Mouse (Mus musculus) embryonic stem cell, embryonic (primary cell): ENCODE results near the gene Bbip1.

Source experiments
- CTCF ChIA-PET, 4 experiments: fragments of 300-600 bp in 2 of 4; fragments of 350-600 bp in 2 of 4; sonication (Branson Sonifier 250); formaldehyde crosslinking; loops; one replicate each; lab custom pipeline; 2022; ENCODE audit warnings: inconsistent platforms in 2 of 4; lab: Charles Lee
- POLR2A ChIA-PET, 4 experiments: fragments of 300-600 bp in 2 of 4; fragments of 350-600 bp in 2 of 4; sonication (Branson Sonifier 250); formaldehyde crosslinking; loops; one replicate each; lab custom pipeline; 2022; ENCODE audit warnings: antibody characterized with exemption in 4 of 4, inconsistent platforms in 1 of 4; lab: Charles Lee

The Bbip1 gene

GRCm38 (mm10) chr19:53943802-53944785 is at the start of gene Bbip1, which contains the start of gene Shoc2:
Bbip1 (minus strand) TSS chr19:53944627.
Shoc2 (plus strand) TSS chr19:53944306.
- ChIA-PET CTCF (interaction anchor here in 2 of 4 experiments (0.5 to 1.4 kb wide), 10 partner anchors 41 to 1254 kb away, joined by 3 to 6 read pairs (median 3); no protein-coding TSS in a partner anchor), POLR2A (interaction anchor here in 3 of 4 experiments (0.5 to 2.8 kb wide), 66 partner anchors 9 to 1274 kb away, joined by 3 to 32 read pairs (median 3); partner anchors contain the start of genes Pdcd4 (in 2 of the 3), Dusp5 (in 1 of the 3) and Smc3 (in 1 of the 3))

- CTCF ChIA-PET = interaction anchor here (0.5 to 0.6 kb wide), 4 partner anchors 91 to 1205 kb away, joined by 3 to 8 read pairs (median 4); no protein-coding TSS in a partner anchor
- POLR2A ChIA-PET = interaction anchor here in 3 of 4 experiments (0.7 to 1.4 kb wide), 6 partner anchors 32 to 186 kb away, joined by 3 to 15 read pairs (median 4); partner anchors contain the start of genes Bbip1 (in 1 of the 3) and Shoc2 (in 1 of the 3)
These were observed 49.4 kb upstream of the Bbip1 start for GRCm38 (mm10) chr19:53993860-53994259.

GRCm38 (mm10) chr19:53990538-53990937 is 46.1 kb upstream of the Bbip1 start:
- ChIA-PET CTCF (interaction anchor here in 2 of 4 experiments (0.7 to 1.2 kb wide), 2 partner anchors 46 to 938 kb away, joined by 4 read pairs; partner anchors contain the start of genes Bbip1 (in 1 of the 2) and Shoc2 (in 1 of the 2)), POLR2A (interaction anchor here in 3 of 4 experiments (0.6 to 1.6 kb wide), 7 partner anchors 9 to 938 kb away, joined by 3 to 5 read pairs (median 3); partner anchors contain the start of genes Bbip1 (in 1 of the 3) and Shoc2 (in 1 of the 3))

DNA sequence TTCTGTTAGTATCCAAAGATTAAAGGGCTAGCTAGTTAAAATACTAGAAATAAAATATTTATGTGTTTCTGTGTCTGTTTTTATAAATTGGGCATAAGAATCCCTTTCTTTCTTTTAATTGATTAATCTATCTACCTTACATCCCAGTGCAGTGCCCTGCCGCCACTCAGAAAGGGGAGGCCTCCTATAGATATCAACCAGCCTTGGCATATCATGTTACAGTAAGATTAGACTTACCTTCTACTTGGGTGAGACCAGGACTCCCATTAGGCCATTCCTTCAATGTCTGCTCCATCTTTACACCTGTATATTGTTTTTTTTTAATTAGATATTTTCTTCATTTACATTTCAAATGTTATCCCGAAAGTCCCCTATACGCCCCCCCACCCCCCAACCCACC is 40.2 kb upstream of the Bbip1 start:
- POLR2A ChIA-PET = interaction anchor here in 1 of 4 experiments (1.3 kb wide), 1 partner anchor 14 kb away, joined by 4 read pairs; no protein-coding TSS in a partner anchor
- CTCF ChIA-PET = no interaction called here

GRCm38 (mm10) chr19:53983336-53983735 is 38.9 kb upstream of the Bbip1 start:
- CTCF ChIA-PET = no interaction called here
- POLR2A ChIA-PET = interaction anchor here in 1 of 4 experiments (0.7 kb wide), 1 partner anchor 313 kb away, joined by 3 read pairs; no protein-coding TSS in a partner anchor

DNA sequence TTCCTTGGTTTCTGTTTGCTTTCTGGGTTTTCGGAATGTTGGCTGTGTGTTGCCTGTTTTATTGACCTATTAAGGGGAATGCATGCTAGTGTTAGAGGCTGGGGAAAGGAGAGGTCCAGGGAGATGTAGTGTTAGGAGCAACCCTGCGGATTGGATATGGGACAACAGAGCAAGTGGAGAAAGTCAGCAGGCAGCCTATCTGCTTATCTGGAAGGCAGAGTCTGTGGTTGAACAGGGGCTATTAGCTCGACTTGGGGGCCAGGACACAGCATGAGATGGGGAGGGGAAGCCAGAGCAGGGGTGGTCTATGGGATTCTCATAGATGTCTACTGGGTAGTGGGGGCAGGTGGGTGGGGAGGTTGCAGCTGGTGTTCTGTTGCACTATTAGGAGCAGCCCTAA is 37.6 kb upstream of the Bbip1 start:
- ChIA-PET POLR2A (interaction anchor here in 2 of 4 experiments (0.7 to 1.7 kb wide), 3 partner anchors 8 to 208 kb away, joined by 4 to 6 read pairs (median 6); no protein-coding TSS in a partner anchor), CTCF (no interaction called here)

DNA sequence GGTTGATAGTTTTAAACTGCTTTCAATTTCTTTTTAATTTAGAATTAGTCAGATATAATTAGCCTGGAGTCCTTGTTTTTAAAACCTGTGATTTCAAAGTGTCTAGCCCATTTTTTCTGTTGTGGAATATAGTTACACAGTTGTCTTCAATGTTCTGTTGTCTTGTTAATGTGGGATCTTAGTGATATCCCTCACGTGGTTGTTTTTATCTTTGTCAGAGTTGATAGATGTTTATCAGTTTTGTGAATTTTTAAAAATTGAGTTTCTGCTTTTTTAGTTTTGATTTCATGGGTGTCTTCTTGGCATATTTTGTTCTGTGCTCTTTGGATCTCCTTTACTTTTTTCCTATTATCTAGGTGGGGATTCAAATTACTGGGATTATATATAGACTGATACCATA is 29.2 kb upstream of the Bbip1 start:
- CTCF ChIA-PET = interaction anchor here in 1 of 4 experiments (0.7 kb wide), 1 partner anchor 1104 kb away, joined by 3 read pairs; no protein-coding TSS in a partner anchor

GRCm38 (mm10) chr19:53971938-53972337 is 27.5 kb upstream of the Bbip1 start:
- POLR2A ChIA-PET = interaction anchor here in 2 of 4 experiments (0.8 to 1.3 kb wide), 5 partner anchors 9 to 28 kb away, joined by 3 to 6 read pairs (median 3); partner anchors contain the start of genes Bbip1 (in 1 of the 2) and Shoc2 (in 1 of the 2)
- CTCF ChIA-PET = no interaction called here

More for the DNA sequence above, 29.2 kb upstream of the Bbip1 start:
- POLR2A ChIA-PET = interaction anchor here in 1 of 4 experiments (0.7 kb wide), 1 partner anchor 8 kb away, joined by 3 read pairs; no protein-coding TSS in a partner anchor

GRCm38 (mm10) chr19:53969226-53969625 is 24.8 kb upstream of the Bbip1 start:
- ChIA-PET CTCF (no interaction called here), POLR2A (interaction anchor here in 1 of 4 experiments (1.2 kb wide), 1 partner anchor 17 kb away, joined by 4 read pairs; no protein-coding TSS in a partner anchor)

DNA sequence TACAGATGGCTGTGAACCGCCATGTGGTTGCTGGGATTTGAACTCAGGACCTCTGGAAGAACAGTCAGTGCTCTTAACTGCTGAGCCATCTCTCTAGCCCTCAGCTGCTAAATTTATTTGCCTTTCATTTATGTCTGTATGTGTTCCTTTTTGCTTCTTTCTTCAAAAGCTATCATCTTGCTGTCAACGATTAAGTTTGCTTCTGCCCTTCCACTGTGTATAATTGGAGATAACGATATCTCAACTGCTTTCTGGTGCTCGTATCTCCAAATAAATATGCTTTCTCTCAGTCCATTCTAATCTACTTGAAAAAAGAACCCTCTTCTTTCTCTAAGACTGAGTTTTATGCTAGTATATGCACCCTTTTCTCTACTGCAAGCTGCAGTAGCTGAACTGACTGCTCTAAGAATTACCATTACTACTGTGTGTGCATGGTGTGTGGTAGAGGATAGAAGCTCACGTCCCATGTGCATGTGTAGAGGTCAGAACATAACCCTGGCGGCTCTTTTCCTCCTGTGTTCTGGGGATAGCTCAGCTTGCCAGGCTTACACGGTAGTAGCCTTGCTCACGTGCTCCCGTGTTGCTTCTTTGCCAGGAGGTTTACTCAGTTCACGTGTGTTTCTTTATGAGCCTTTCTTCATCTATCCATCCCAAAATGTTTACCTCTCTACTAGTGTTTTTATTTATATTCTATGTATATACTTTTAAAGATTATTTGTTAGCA is 20.6 kb upstream of the Bbip1 start:
- CTCF ChIA-PET = interaction anchor here in 2 of 4 experiments (0.6 to 1.6 kb wide), 3 partner anchors 317 to 1871 kb away, joined by 3 to 5 read pairs (median 3); no protein-coding TSS in a partner anchor
- POLR2A ChIA-PET = interaction anchor here in 2 of 4 experiments (0.6 to 2.4 kb wide), 4 partner anchors 9 to 50 kb away, joined by 3 to 6 read pairs (median 4); partner anchors contain the start of genes Bbip1 (in 1 of the 2) and Shoc2 (in 1 of the 2)

DNA sequence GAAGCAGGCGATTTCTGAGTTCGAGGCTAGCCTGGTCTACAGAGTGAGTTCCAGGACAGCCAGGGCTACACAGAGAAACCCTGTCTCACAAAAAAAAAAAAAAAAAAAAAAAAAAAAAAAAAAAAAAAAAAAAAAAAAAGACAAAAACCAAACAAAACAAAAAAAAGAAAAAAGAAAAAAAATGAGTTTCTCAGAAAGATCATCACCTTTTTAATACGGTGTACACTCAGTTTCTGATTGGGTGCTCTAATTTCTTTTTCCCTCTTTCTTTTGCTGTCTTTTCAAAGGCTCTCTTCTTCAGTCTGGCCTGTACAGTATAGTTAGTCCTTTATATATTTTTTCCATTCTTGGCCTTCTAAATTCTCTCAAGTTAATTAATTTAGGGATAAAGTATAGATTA is 19.9 kb upstream of the Bbip1 start:
- ChIA-PET CTCF (interaction anchor here in 1 of 4 experiments (1.2 kb wide), 1 partner anchor 1097 kb away, joined by 3 read pairs; no protein-coding TSS in a partner anchor), POLR2A (interaction anchor here in 2 of 4 experiments (0.6 to 2.4 kb wide), 2 partner anchors 21 to 964 kb away, joined by 3 to 6 read pairs; partner anchors contain the start of genes Bbip1 (in 1 of the 2) and Shoc2 (in 1 of the 2))

DNA sequence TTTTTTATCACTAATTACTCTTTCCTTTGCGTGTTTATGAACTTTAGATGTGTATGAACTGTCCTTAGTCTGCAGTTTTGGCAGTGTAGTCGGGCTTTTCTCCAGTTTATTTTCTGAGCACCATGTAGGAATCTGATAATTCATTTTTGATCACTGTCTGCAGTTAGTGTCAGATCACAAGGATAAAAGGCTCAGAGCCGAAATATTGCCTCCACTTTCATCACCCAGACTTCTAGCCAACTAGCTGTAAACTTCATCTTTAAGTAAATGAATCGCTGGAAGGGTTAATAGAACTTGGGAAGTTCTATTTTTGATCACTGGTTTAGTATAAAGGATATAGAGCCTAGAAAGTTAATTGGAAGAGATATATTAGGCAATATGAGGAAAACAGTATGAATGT is 18.1 kb upstream of the Bbip1 start:
- CTCF ChIA-PET = no interaction called here

GRCm38 (mm10) chr19:53957513-53957912 is 13.1 kb upstream of the Bbip1 start:
- CTCF ChIA-PET = no interaction called here
- POLR2A ChIA-PET = interaction anchor here in 2 of 4 experiments (1.3 to 1.4 kb wide), 2 partner anchors 9 to 10 kb away, joined by 3 to 4 read pairs; no protein-coding TSS in a partner anchor

More for the DNA sequence above, 18.1 kb upstream of the Bbip1 start:
- POLR2A ChIA-PET = interaction anchor here in 1 of 4 experiments (0.9 to 1.4 kb wide), 3 partner anchors 19 to 77 kb away, joined by 3 to 5 read pairs (median 4); partner anchors contain the start of genes Bbip1 and Shoc2

GRCm38 (mm10) chr19:53945171-53946042 is 980 bp upstream of the Bbip1 start:
- ChIA-PET POLR2A (interaction anchor here in 3 of 4 experiments (0.7 to 2.8 kb wide), 22 partner anchors 9 to 661 kb away, joined by 3 to 32 read pairs (median 4); no protein-coding TSS in a partner anchor), CTCF (interaction anchor here in 1 of 4 experiments (0.8 to 1.4 kb wide), 2 partner anchors 45 to 218 kb away, joined by 4 to 5 read pairs; no protein-coding TSS in a partner anchor)

DNA sequence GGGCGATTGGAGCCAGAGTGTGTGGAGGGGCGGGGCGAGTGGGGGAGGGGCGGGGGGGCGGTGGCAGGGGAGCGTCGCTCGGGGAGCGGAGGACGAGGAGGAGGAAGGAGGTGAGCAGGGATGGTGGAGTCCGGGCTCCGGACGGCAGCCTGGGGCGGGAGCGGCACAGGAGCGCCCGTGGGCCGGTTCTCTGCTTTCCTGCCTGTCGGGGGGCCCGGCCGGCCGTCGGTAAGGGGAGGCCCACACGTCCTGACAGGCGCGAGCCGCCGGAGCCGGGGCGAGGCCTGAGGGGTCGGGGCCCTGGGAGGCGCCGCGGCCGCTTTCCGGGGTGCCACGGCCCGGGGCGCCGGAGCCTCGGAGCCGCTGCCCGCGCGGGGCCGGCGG is 351 bp upstream of the Bbip1 start:
- CTCF ChIA-PET = interaction anchor here in 2 of 4 experiments (0.6 to 1.4 kb wide), 6 partner anchors 45 to 1116 kb away, joined by 3 to 5 read pairs (median 4); no protein-coding TSS in a partner anchor
- POLR2A ChIA-PET = interaction anchor here in 3 of 4 experiments (0.6 to 2.8 kb wide), 51 partner anchors 10 to 1273 kb away, joined by 3 to 32 read pairs (median 4); partner anchors contain the start of genes Pdcd4 (in 2 of the 3), Dusp5 (in 1 of the 3) and Smc3 (in 1 of the 3)

DNA sequence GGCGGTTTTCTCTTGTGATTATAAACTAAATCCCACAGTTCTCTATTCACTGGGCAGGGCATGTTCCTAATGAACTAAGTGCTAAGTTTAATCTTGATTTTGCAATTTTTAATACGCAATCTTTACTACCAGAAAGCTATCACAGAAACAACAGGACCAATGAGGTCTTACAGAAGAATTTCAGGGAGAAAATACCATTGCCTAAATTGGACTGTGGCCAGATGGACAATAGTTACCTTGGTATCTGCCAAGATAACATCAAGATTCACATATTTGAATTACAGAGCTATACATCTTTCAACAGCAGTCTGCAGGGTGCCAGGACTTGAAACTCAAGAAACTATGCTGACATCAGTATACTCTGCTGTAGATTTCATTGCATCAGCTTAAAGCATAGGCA is 2.1 kb downstream of the Bbip1 start:
- POLR2A ChIA-PET = interaction anchor here in 2 of 4 experiments (0.6 to 2.8 kb wide), 5 partner anchors 9 to 1687 kb away, joined by 3 to 12 read pairs (median 5); no protein-coding TSS in a partner anchor
- CTCF ChIA-PET = no interaction called here
